Mouse (Mus musculus): ENCODE data around the gene Kdm8. TPM values are rescaled to one million over a fixed set of nuclear protein-coding genes. Genes with fewer than 3 reads are reported as not detected.

Gene Kdm8
- total and polyA plus RNA-seq, 2 experiments from 2014 or later = 3.1 to 6.9 TPM

DNA sequence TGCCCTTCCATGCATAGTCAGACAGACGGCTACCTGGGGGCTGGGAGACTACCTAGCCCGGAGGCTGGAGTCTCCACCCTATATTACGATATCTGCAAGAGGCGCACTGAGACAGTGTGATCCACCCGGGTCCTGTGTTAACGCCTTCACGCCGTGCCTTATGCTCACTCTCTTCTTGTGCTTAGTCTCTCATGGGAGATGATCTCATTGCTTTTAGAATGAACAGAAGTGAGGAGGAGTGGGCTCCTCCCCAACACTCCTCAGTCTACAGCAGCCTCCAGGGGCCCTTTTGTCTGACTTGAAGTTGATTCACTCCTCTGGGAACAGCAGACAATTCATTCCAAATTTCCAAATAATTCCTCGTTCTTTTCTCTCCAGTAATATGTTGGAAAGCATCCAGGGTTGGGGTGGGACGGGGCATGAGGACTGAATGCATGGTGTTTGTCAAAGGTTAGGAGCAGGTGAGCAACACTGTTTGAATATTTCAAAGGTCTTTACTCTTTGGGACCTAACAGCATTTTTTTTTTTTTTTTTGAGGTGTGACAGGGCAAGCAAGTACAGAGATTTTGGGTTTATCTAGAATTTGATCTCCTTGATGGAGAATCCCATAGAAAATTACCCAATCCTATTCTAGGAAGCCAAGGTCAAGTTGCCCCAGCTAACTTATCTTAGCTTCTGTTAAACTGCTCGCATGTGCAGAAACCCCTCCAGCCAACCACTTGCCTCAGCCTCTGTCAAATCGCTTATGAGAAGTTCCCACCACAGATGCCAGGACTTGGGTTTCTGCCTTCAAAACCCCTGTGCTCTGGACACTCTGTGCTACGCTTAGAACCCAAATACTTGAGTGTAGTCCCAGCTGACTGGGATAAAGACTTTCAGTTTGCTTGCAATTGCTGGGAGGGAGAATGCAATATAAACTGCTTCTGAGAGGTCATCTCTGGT lies 55.7 kb downstream of the Kdm8 start:
- Histone ChIP-seq H3K9me3 (ENCODE audit: low read length) (no peaks in the 10 kb centered on the region), H3K4me2 (ENCODE audit: low read depth) (no peak overlapping the region), H3K4me1 (ENCODE audit: insufficient read depth) (no peaks in the 10 kb centered on the region), H3K27me3 (ENCODE audit: insufficient read depth, low read length) (no peaks in the 10 kb centered on the region), H3K9ac (no peak overlapping the region), H3K36me3 (ENCODE audit: insufficient read depth) (no peaks in the 10 kb centered on the region), H3K4me3 (ENCODE audit: low read depth, low read length) (no peak overlapping the region), H3K27ac (ENCODE audit: low read depth, low read length) (no peak overlapping the region)
- WGBS = 70% methylated on average over 13 of the region's 13 CpGs
- no peak for TF ChIP-seq CTCF (IDR thresholded peaks at IDR 0.05; ENCODE audit: low read depth)
- DNase-seq = no peak
- peak; percentile 72; the same call in 1 of the 2 replicates for ATAC-seq

DNA sequence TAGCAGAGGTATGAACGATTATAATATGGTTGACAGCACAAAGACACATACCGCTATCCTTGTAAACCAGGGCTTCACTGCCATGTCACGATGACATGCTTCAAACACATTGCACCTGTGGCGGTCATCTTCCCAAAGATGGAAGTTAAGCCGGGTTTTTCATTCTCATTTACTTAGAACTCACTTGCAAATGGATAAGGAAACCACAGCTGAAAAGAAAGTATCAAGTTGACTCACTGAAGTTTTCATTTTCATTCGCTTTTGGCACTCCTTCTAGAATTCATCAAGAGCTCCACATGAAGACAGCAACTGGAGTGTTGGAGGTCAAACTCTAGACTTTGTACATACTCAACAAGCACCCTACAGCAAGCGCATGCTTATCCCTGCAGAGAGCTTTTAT lies 56.4 kb downstream of the Kdm8 start:
- Histone ChIP-seq H3K4me2 (ENCODE audit: low read depth) (no peak overlapping the region), H3K36me3 (ENCODE audit: insufficient read depth) (no peaks in the 10 kb centered on the region), H3K27ac (ENCODE audit: low read depth, low read length) (no peak overlapping the region), H3K4me3 (ENCODE audit: low read depth, low read length) (no peak overlapping the region), H3K9me3 (ENCODE audit: low read length) (no peaks in the 10 kb centered on the region), H3K27me3 (ENCODE audit: insufficient read depth, low read length) (no peaks in the 10 kb centered on the region), H3K9ac (no peak overlapping the region), H3K4me1 (ENCODE audit: insufficient read depth) (no peaks in the 10 kb centered on the region)
- DNase-seq = no peak
- TF ChIP-seq CTCF (IDR thresholded peaks at IDR 0.05; ENCODE audit: low read depth) = no peak
- no peak for ATAC-seq
- 94% methylated on average over 7 of the region's 7 CpGs for WGBS

DNA sequence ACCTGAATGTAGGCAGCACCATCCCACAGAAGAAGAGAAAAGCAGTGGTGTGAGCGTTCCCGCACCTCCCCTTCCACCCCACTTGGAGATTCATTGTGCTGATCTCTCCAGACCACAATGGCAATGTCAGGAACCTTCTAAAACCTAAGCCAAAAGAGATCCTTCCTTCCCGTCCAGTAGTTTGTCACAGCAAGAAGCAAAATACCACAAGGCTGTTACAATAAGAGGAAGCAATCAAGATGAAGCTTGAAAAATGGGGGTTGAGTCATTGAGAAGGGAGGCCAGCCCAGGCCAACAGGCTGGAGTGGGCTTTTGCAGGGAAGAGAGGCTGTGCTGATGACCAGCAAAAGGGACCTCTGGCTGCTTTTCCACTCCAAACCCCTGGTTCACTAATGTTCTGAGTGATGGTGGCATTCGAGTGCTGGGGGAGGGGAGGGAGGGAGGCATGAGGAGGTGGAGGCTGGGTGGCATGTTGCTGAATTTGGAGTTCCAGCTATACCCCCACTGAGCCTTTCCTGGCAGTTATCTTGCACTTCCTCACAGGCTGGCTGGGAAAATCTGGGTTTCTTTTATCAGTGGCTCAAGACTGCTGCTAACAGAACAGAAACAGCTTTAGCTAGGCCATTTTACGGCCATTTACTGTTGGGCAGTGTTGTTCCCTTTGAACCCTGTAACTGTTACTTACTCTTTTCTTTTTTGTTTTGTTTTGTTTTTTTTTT lies 59.1 kb downstream of the Kdm8 start:
- H3K4me1 ChIP-seq (ENCODE audit: insufficient read depth) = no peaks in the 10 kb centered on the region
- H3K27ac ChIP-seq (ENCODE audit: low read depth, low read length) = no peak overlapping the region
- 78% methylated on average over 5 of the region's 5 CpGs for WGBS
- H3K36me3 ChIP-seq (ENCODE audit: insufficient read depth) = no peaks in the 10 kb centered on the region
- ATAC-seq = no peak
- no peaks in the 10 kb centered on the region for H3K9me3 ChIP-seq (ENCODE audit: low read length)
- H3K4me2 ChIP-seq (ENCODE audit: low read depth) = no peak overlapping the region
- no peak for TF ChIP-seq CTCF (IDR thresholded peaks at IDR 0.05; ENCODE audit: low read depth)
- H3K9ac ChIP-seq = no peak overlapping the region
- no peaks in the 10 kb centered on the region for H3K27me3 ChIP-seq (ENCODE audit: insufficient read depth, low read length)
- DNase-seq = no peak
- no peak overlapping the region for H3K4me3 ChIP-seq (ENCODE audit: low read depth, low read length)

DNA sequence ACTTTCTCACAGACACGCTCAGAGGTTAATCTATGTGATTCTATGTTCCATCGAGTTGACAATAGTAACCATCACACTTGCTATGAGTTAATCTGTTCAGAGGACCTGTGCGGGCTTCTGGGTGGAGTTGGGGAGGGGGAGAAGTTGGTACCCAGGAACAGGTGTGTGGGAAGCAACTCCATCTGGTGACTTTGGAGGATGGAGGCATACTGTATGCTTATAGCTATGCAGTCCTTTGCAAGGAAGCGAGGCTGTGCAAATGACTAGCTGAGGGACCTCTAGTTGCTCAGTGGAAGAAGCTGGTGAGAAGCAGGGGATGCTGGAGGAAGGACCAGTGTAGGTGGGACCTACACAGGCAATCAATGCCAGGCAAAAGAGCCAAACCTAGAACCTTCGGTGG lies 60.1 kb downstream of the Kdm8 start:
- no peak for ATAC-seq
- 93% methylated on average over 5 of the region's 5 CpGs for WGBS

DNA sequence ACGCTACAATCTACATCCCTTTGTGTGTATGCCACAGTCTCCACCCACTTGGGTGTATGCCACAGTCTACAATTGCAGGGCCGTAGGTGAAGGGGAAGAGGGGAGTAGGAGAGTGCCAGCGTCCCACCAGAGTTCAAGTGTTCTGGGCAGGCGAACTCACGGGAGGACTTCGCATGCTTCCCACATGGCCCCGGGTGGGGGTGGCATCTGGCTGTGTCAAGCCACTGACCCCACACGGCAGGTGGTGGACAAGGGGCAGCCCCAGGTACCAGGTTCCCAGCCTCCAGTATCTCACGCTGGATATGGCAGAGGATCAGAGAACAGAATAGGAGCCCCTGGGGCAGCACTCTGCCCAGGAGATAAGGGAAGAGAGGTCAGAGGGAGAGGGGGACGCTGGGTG lies 61.1 kb downstream of the Kdm8 start:
- WGBS = 72% methylated on average over 10 of the region's 10 CpGs
- no peaks in the 10 kb centered on the region for H3K27me3 ChIP-seq (ENCODE audit: insufficient read depth, low read length)

More for the DNA sequence above, 60.1 kb downstream of the Kdm8 start:
- TF ChIP-seq CTCF (IDR thresholded peaks at IDR 0.05; ENCODE audit: low read depth) = no peak
- no peaks in the 10 kb centered on the region for H3K27me3 ChIP-seq (ENCODE audit: insufficient read depth, low read length)
- no peaks in the 10 kb centered on the region for H3K4me1 ChIP-seq (ENCODE audit: insufficient read depth)
- H3K9ac ChIP-seq = no peak overlapping the region
- DNase-seq = no peak
- no peak overlapping the region for H3K27ac ChIP-seq (ENCODE audit: low read depth, low read length)
- no peaks in the 10 kb centered on the region for H3K9me3 ChIP-seq (ENCODE audit: low read length)
- H3K4me3 ChIP-seq (ENCODE audit: low read depth, low read length) = no peak overlapping the region
- H3K36me3 ChIP-seq (ENCODE audit: insufficient read depth) = no peaks in the 10 kb centered on the region
- H3K4me2 ChIP-seq (ENCODE audit: low read depth) = no peak overlapping the region

DNA sequence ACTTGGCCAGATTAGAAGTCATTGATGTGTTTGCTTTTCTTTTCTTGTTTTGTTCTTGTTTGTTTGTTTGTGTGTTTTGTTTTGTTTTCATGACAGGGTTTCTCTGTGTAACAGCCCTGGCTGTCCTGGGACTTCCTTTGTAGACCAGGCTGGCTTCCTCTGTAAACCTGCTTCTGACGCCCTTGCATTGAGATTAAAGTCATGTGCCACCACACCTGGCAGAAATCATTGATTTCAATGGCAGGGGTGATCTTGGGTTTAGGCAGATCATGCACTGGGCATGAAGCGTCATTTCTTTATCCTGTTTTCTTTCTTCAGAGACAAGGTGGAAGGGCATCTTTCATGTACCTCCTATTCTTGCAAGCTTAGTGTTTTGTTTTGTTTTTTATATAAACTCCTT lies 62.8 kb downstream of the Kdm8 start:
- no peak for DNase-seq
- no peak for ATAC-seq
- Histone ChIP-seq H3K9ac (no peak overlapping the region), H3K4me2 (ENCODE audit: low read depth) (no peak overlapping the region), H3K27me3 (ENCODE audit: insufficient read depth, low read length) (no peaks in the 10 kb centered on the region), H3K4me1 (ENCODE audit: insufficient read depth) (no peaks in the 10 kb centered on the region), H3K4me3 (ENCODE audit: low read depth, low read length) (no peak overlapping the region), H3K36me3 (ENCODE audit: insufficient read depth) (no peaks in the 10 kb centered on the region), H3K27ac (ENCODE audit: low read depth, low read length) (no peak overlapping the region), H3K9me3 (ENCODE audit: low read length) (no peaks in the 10 kb centered on the region)
- no peak for TF ChIP-seq CTCF (IDR thresholded peaks at IDR 0.05; ENCODE audit: low read depth)
- 90% methylated on average over 2 of the region's 2 CpGs for WGBS

More for the DNA sequence above, 61.1 kb downstream of the Kdm8 start:
- Histone ChIP-seq H3K36me3 (ENCODE audit: insufficient read depth) (no peaks in the 10 kb centered on the region), H3K4me3 (ENCODE audit: low read depth, low read length) (no peak overlapping the region), H3K27ac (ENCODE audit: low read depth, low read length) (no peak overlapping the region), H3K9me3 (ENCODE audit: low read length) (no peaks in the 10 kb centered on the region), H3K4me1 (ENCODE audit: insufficient read depth) (no peaks in the 10 kb centered on the region), H3K4me2 (ENCODE audit: low read depth) (no peak overlapping the region), H3K9ac (no peak overlapping the region)
- ATAC-seq = no peak
- no peak for TF ChIP-seq CTCF (IDR thresholded peaks at IDR 0.05; ENCODE audit: low read depth)
- DNase-seq = no peak

DNA sequence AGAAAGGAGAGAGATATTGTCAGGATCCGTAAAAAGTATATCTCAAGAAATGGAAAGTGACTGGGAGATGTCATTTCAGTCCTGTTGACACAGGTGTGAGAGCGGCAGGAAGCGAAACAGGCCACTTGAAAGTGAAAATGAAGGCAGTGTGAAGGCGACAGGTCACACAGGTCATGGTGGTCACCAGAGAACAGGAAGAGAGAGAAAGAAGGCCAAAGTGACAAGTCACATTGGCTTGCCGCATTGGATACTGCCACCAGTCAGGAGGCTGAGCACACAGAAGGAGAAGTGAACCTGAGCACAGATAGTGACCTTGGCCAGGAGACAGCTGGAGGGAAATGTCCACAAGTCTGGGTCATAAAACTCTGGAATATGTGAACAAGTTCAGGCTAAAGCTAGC lies 67.0 kb downstream of the Kdm8 start:
- 91% methylated on average over 5 of the region's 5 CpGs for WGBS

More for the DNA sequence above, 67.0 kb downstream of the Kdm8 start:
- DNase-seq = no peak
- TF ChIP-seq CTCF (IDR thresholded peaks at IDR 0.05; ENCODE audit: low read depth) = no peak
- Histone ChIP-seq H3K9me3 (ENCODE audit: low read length) (no peaks in the 10 kb centered on the region), H3K36me3 (ENCODE audit: insufficient read depth) (no peaks in the 10 kb centered on the region), H3K4me3 (ENCODE audit: low read depth, low read length) (no peak overlapping the region), H3K9ac (no peak overlapping the region), H3K27ac (ENCODE audit: low read depth, low read length) (no peak overlapping the region), H3K4me2 (ENCODE audit: low read depth) (no peak overlapping the region), H3K27me3 (ENCODE audit: insufficient read depth, low read length) (no peaks in the 10 kb centered on the region), H3K4me1 (ENCODE audit: insufficient read depth) (no peaks in the 10 kb centered on the region)
- ATAC-seq = no peak
